Mouse (Mus musculus): ENCODE measurements around the gene Arhgap35. TPM values are rescaled to one million over a fixed set of nuclear protein-coding genes. Genes with fewer than 3 reads are reported as not detected.

Gene Arhgap35
- total and polyA plus RNA-seq, 2 experiments from 2014 or later = 27.0 to 149 TPM

DNA sequence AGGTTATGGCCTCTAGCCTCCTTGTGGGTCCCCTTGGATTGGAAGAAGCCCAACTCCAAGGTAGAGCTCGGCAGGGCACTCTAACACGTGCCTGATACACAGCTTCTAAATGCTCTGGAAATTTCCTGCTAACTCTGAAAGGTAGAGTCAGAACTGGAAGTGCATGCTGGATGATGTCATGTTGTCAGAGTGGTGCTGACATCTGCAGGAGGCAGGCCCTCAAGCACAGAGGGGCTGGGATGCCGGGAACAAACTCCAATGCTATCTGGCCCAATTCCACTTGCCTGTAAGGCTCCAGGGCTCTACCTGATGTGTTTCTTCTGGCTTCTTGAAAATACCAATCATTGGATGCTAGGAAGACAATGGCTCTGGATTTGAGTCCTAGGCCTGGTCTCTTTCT lies 89.3 kb downstream of the Arhgap35 start:
- no peaks in the 10 kb centered on the region for H3K9me3 ChIP-seq (ENCODE audit: low read length)
- WGBS = 77% methylated on average over 3 of the region's 3 CpGs
- H3K36me3 ChIP-seq (ENCODE audit: insufficient read depth) = peaks cover 7% of the 10 kb centered on the region; the same call in 1 of the 2 replicates
- DNase-seq (no peak), ATAC-seq (no peak)
- no peak overlapping the region for H3K27ac ChIP-seq (ENCODE audit: low read depth, low read length)
- H3K4me1 ChIP-seq (ENCODE audit: insufficient read depth) = no peaks in the 10 kb centered on the region
- H3K4me2 ChIP-seq (ENCODE audit: low read depth) = no peak overlapping the region
- H3K9ac ChIP-seq = no peak overlapping the region
- no peak overlapping the region for H3K4me3 ChIP-seq (ENCODE audit: low read depth, low read length)
- H3K27me3 ChIP-seq (ENCODE audit: insufficient read depth, low read length) = no peaks in the 10 kb centered on the region
- TF ChIP-seq CTCF (IDR thresholded peaks at IDR 0.05; ENCODE audit: low read depth) = no peak

DNA sequence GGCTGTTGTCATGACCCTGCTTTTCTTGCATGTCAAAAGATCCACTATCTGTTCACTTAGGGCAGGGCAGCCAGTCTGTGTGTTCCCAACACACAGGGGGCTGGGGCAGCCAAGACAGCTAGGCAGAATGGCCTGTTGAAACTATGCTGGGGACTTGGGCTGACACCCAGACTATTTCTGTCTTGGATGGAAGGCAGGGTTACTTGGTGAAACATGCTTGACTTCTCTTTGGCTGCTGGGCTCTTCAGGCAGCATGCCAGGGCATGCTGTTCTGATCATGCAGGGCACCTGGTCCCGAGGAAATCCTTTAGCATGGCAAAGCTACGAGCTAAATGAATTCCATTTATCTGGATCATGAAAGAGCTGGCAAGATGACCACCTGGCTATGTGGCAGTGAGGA lies 90.5 kb downstream of the Arhgap35 start:
- Histone ChIP-seq H3K27me3 (ENCODE audit: insufficient read depth, low read length) (no peaks in the 10 kb centered on the region), H3K4me1 (ENCODE audit: insufficient read depth) (no peaks in the 10 kb centered on the region), H3K36me3 (ENCODE audit: insufficient read depth) (peaks cover 7% of the 10 kb centered on the region; the same call in 1 of the 2 replicates), H3K4me2 (ENCODE audit: low read depth) (no peak overlapping the region), H3K9me3 (ENCODE audit: low read length) (no peaks in the 10 kb centered on the region), H3K4me3 (ENCODE audit: low read depth, low read length) (no peak overlapping the region), H3K27ac (ENCODE audit: low read depth, low read length) (no peak overlapping the region), H3K9ac (no peak overlapping the region)
- peak; percentile 66 for ATAC-seq
- no peak for TF ChIP-seq CTCF (IDR thresholded peaks at IDR 0.05; ENCODE audit: low read depth)
- peak; percentile 24 for DNase-seq
- 44% methylated on average over 2 of the region's 2 CpGs for WGBS

DNA sequence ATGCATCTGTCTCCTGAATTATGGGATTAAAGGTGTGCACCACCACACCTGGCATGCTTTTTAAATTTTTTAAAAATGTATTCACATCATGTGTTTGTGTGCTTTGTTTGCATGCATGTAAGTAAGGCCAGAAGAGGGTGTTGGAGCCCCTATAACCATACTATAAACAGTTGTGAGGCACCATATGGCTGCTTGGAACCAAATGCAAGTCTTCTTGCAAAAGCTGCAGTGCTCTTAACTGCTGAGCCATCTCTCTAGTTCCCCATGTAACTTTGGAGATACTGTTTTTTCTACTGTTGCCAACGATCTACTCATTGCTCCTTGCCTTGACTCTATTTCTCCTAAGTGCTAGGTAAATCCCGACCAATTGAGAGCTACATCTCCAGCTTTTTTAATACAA lies 95.5 kb downstream of the Arhgap35 start:
- TF ChIP-seq CTCF (IDR thresholded peaks at IDR 0.05; ENCODE audit: low read depth) = no peak
- H3K27me3 ChIP-seq (ENCODE audit: insufficient read depth, low read length) = no peaks in the 10 kb centered on the region
- peak; percentile 15 for DNase-seq

DNA sequence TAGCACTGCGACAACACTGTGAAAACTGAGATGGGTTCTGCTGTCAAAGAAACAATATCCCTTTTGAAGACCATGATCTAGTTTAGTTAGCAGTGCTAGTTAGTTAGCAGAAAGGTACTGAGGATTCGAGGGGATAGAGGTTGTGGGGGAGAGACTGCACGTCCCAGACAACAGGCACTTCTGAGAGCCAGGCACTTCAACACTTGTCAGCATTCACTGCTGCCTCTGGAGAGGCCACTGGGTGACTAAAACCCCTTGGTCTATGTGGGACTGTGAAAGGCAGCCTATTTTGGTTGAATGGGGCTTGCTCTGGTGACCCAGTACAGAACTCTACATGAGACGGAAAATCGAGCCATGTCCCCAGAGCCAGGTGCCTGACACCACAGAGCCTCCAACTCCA lies 97.6 kb downstream of the Arhgap35 start:
- H3K36me3 ChIP-seq (ENCODE audit: insufficient read depth) = 0 out of 2 replicates have a peak, but pooled peaks cover 5% of the 10 kb centered on the region
- H3K27ac ChIP-seq (ENCODE audit: low read depth, low read length) = no peak overlapping the region
- no peaks in the 10 kb centered on the region for H3K27me3 ChIP-seq (ENCODE audit: insufficient read depth, low read length)
- H3K9me3 ChIP-seq (ENCODE audit: low read length) = no peaks in the 10 kb centered on the region
- TF ChIP-seq CTCF (IDR thresholded peaks at IDR 0.05; ENCODE audit: low read depth) = no peak
- WGBS = 86% methylated on average over 5 of the region's 5 CpGs
- no peak overlapping the region for H3K9ac ChIP-seq
- no peaks in the 10 kb centered on the region for H3K4me1 ChIP-seq (ENCODE audit: insufficient read depth)
- ATAC-seq (no peak), DNase-seq (no peak)
- H3K4me3 ChIP-seq (ENCODE audit: low read depth, low read length) = no peak overlapping the region
- H3K4me2 ChIP-seq (ENCODE audit: low read depth) = no peak overlapping the region

More for the DNA sequence above, 95.5 kb downstream of the Arhgap35 start:
- Histone ChIP-seq H3K4me3 (ENCODE audit: low read depth, low read length) (no peak overlapping the region), H3K9ac (no peak overlapping the region), H3K4me1 (ENCODE audit: insufficient read depth) (no peaks in the 10 kb centered on the region), H3K4me2 (ENCODE audit: low read depth) (no peak overlapping the region), H3K9me3 (ENCODE audit: low read length) (no peaks in the 10 kb centered on the region), H3K27ac (ENCODE audit: low read depth, low read length) (no peak overlapping the region), H3K36me3 (ENCODE audit: insufficient read depth) (no peaks in the 10 kb centered on the region)
- 81% methylated on average over 2 of the region's 2 CpGs for WGBS
- no peak for ATAC-seq

DNA sequence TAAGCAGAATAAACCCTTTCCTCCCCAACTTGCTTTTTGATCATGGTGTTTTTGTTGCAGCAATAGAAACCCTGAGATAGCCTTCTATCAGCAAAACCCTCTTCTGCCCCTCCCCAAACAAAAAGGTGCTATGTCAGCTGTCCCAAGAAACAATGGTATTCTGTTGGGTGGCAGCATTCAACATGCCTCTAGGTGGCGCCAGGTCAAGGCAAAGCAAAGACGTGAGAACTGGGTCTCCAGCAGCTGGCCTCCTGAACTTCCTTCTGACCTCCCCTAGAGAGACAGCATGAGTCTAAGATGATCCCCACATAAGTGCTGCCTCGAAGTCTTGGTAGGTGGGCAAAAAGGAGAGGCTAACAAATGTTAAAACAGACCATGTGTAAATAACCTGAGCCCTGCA lies 107.5 kb downstream of the Arhgap35 start:
- Histone ChIP-seq H3K4me1 (ENCODE audit: insufficient read depth) (no peaks in the 10 kb centered on the region), H3K4me2 (ENCODE audit: low read depth) (no peak overlapping the region), H3K9me3 (ENCODE audit: low read length) (no peaks in the 10 kb centered on the region), H3K27ac (ENCODE audit: low read depth, low read length) (no peak overlapping the region), H3K36me3 (ENCODE audit: insufficient read depth) (peaks cover 63% of the 10 kb centered on the region), H3K9ac (no peak overlapping the region), H3K27me3 (ENCODE audit: insufficient read depth, low read length) (no peaks in the 10 kb centered on the region), H3K4me3 (ENCODE audit: low read depth, low read length) (no peak overlapping the region)
- no peak for ATAC-seq
- peak; percentile 35 for DNase-seq
- TF ChIP-seq CTCF (IDR thresholded peaks at IDR 0.05; ENCODE audit: low read depth) = peak; percentile 71
- 27% methylated on average over 3 of the region's 3 CpGs for WGBS

DNA sequence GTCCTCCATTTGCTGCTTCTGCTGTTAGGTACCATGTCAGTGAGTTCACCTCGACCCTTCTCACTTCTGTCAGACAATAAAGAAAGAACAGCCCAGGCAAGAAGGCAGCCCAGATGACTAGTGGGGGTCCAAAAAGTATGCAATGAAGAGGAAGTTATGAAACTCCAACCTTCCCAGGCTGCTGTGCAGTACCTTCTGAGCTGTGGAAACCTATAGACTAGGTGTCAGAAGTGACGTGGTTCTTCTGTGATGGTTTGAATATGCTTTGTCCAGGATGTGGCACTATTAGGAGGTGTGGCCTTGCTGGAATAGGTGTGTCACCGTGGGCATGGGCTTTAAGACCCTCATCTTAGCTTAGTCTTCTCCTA lies 109.6 kb downstream of the Arhgap35 start:
- no peak overlapping the region for H3K27ac ChIP-seq (ENCODE audit: low read depth, low read length)
- H3K4me2 ChIP-seq (ENCODE audit: low read depth) = no peak overlapping the region
- no peaks in the 10 kb centered on the region for H3K9me3 ChIP-seq (ENCODE audit: low read length)
- no peaks in the 10 kb centered on the region for H3K4me1 ChIP-seq (ENCODE audit: insufficient read depth)
- ATAC-seq = no peak
- WGBS = 82% methylated on average over 3 of the region's 3 CpGs
- DNase-seq = no peak
- no peak overlapping the region for H3K9ac ChIP-seq
- H3K36me3 ChIP-seq (ENCODE audit: insufficient read depth) = peaks cover 51% of the 10 kb centered on the region
- TF ChIP-seq CTCF (IDR thresholded peaks at IDR 0.05; ENCODE audit: low read depth) = no peak
- H3K27me3 ChIP-seq (ENCODE audit: insufficient read depth, low read length) = no peaks in the 10 kb centered on the region
- no peak overlapping the region for H3K4me3 ChIP-seq (ENCODE audit: low read depth, low read length)

DNA sequence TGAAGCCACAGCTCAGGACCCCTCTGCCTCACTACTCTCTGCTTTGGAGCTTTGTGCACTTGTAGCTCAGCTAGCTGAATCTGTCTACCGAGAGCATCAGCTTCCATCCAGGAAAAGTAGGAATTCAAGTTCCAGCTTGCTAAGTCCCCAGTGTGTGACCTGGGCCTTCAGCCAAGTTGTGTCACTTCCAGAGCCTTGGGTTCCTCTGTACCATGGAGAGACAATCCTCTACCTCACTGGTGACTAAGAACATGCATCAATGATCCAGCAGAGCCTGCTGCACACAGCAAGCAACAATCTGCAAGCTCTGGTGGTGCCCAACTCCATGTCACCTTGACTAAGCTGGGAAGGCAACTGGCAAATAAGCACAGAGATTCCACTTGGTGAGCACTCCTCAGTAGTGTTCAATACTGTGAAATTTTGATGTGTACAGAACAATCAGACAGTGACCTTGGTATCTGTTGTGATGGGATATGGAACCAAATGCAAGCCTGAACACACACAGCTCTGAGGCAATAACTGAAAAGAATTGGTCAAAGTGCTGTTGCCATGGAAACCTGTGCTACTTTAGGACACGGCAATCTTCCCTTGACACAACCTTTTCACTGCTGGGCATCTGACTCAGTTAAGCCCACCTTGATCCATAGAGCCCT lies 110.1 kb downstream of the Arhgap35 start:
- H3K27ac ChIP-seq (ENCODE audit: low read depth, low read length) = no peak overlapping the region
- peak; percentile 10; the same call in 1 of the 2 replicates for ATAC-seq
- TF ChIP-seq CTCF (IDR thresholded peaks at IDR 0.05; ENCODE audit: low read depth) = no peak

More for the DNA sequence above, 110.1 kb downstream of the Arhgap35 start:
- Histone ChIP-seq H3K27me3 (ENCODE audit: insufficient read depth, low read length) (no peaks in the 10 kb centered on the region), H3K9ac (no peak overlapping the region), H3K36me3 (ENCODE audit: insufficient read depth) (peaks cover 50% of the 10 kb centered on the region), H3K4me2 (ENCODE audit: low read depth) (no peak overlapping the region), H3K4me1 (ENCODE audit: insufficient read depth) (no peaks in the 10 kb centered on the region), H3K4me3 (ENCODE audit: low read depth, low read length) (no peak overlapping the region), H3K9me3 (ENCODE audit: low read length) (no peaks in the 10 kb centered on the region)
- 54% methylated on average over 2 of the region's 2 CpGs for WGBS
- no peak for DNase-seq

Data from forebrain, postnatal 0 days (tissue).